Mouse (Mus musculus) thymus, postnatal 4 days (tissue): ENCODE data around the gene Gm48552.

Source experiments
- DNase-seq: peaks from one replicate; pipeline ENCODE4 v3.0.0; 2021

The Gm48552 gene

DNA sequence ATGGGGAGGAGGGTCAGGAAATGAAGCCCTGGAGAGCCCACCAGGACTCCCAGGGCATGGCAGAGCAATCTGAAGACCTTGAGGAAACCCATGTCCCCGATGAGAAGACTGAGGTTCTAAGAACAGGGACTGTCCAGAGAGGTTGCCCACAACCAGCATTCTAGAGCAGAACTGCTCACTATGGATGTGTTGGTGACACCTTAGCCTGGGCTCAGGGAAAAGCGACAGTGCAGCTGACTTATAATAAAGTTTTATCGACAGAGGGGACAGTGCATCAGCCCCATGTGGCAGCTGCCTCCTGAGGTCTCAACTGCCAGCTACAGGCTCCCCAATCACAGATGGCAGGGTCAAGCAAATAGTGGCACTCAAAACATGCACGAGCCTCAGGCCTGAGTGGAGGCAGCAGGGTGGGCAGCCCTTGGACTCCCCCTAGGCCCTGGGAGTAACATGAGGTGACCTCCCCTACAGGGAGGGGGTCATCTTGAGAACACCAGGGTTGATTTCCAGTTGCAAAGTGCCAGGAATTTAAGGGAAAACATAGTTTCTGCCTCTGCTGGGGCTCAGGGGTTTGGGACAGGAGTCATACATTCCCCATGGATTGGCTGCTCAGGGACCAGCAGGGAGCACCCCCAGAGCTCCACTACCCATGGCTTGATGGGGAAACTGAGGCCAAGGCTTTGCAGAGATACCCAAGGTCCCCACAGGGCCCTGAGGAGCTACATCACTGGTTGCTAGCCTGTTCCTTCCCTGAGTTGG is 32.4 kb downstream of the Gm48552 start:
- DNase-seq = no peak

DNA sequence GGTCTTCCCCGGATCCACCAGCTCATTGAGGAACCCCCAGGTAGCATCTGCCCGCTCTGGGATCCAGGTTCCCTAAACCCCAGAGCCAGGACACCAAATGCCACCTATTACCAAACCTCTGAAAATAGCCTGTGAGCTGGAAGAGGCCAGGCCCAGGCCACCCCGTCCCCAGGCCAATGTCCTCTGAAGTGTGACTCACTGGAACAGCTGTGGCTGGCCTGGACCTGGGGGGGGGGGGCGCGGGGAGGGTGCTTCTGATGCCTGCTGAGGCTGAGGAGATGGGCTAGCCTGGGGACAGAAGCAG is 32.9 kb downstream of the Gm48552 start:
- DNase-seq = no peak

DNA sequence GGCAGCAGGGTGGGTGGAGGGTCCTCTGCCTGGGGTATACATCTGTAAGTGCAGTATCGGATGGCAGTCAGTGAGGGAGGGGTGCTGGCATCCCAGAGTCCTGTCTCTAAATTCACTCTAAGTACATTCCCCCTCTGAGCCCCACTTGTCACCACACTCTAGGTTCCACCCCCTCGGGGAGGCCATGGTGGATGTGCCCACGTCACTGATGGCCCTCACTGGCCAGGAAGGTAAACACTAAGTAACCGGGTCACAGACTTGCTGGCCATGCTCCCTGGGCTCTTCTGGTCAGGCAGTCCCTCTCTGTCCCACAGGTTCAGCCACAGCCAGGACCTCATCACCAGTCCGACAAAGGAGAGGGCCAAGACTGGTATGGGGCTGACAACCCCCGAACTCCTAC is 33.4 kb downstream of the Gm48552 start:
- peak; percentile 6 for DNase-seq

DNA sequence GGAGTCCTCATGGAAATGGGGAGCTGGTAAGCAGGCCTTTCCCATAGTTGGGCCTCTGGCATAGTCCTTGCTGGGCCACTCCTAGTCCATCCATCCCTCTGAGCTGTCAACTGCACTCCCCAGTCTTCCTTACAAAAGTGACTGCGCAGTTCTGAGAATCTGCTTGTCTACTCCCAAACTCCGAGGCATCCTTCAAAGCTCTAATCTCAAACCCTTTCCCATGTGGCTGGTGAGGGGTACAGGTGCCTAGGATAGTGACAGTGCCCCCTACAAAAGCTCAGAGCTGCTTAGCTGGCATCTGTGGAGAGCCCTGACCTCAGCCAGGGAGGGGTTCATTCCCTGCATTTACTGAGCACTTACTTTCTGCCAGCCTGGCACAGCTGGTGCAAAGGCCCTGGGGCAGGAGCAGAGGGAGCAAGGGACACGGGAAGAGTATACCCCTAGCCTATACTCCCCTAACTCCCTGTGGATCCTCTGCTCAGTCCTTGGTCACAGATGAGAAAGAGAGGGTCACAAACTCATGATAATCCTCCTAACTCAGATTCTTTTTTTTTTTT is 33.9 kb downstream of the Gm48552 start:
- no peak for DNase-seq

DNA sequence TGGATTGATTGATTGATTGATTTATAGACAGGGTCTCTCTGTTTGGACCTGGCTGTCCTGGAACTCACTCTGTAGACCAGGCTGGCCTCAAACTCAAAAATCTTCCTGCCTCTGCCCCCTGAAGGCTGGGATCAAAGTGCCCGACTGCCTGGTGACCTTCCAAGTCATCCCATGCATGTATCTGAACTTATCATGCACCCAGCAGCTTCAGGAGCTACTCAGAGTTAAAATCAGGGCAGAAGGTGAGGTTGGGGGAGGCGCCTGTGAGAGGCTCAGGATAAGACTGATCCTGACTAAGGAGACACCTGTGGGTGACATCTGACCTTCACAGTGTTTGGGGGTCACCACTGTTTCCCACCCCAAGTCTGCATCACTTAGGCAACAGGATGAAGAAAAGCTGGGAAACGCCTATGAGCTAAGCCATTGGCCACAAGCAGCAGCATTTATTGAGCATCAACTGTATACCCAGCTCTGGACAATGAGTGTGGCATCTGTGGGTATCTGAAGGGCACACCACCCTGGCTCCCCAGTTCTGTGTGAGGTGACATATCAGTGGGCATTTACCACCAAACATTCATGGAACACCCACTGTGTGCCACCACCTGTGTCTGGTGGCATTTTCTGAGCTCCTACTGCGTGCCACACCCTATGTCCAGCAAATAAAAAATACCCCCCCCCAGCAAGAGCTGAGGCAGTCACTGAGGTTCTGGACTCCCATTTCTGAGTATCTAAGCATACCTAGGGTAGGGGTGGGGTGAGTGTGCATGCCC is 34.9 kb downstream of the Gm48552 start:
- DNase-seq = no peak

DNA sequence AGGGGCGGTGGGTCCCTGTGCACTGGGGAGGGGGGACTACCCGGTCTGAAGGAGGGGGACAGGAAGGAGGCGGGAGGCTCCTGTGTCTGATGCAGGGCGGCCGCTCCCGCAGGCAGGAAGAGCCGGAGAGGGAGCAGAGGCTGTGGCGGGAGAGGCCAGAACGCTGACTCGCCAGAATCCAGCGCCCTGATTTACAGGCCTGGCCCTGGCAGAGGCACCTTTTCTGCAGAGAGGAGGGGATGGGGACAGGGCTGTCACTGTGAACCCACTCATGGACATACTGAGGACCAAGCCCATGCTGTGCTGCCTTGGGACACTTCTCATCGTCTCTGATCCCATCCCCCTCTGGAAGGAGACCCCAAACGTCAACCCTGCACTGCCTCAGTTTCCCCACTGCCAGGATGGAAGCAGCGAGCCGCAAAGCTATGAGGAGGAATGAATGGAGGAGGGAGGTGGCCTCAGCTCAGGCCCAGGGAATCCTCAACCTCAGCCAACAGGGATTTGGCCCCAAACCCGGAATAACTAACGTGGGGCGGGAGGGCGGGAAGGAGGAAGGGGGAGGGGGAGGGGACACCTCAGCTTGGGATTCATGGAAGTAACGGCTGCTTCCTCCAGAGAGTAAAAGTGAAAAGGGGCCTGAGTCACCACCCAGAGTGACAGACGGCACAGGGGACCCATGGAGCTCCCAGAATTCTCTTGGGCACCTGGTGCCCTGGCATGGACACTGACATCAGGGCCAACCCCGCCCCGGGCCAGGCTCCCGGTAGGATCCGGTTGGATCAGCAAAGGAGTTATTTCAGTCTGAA is 35.6 kb downstream of the Gm48552 start:
- peak; percentile 16 for DNase-seq

DNA sequence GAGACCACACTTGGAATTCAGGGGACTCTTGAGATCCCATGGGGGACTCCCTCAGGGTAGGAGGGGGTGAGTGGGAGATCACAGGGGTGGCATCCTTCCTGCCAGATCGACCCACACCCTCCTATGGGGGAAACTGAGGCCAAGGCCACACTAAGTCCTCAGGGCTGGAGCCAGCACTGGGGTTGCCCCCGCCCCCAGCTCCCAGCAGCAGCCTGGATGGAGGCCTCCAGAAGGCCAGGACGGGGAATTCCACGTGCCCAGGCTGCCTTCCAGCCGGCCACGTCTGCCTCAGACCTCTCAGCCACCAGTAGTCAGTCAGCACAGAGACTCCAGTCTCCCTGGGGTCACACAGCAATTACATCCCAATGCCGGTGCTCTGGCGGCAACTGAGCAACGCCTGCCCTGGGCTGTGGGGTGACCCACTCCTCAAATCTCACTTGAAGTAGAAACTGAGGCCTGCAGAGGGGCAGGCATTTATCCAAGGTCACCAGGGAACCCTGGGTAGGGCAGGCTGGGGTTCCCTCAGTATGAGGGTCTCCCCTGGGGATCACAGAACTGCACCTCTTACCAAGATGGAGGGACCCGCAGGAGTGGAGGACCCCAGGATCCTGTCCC is 36.5 kb downstream of the Gm48552 start:
- peak; percentile 12 for DNase-seq

DNA sequence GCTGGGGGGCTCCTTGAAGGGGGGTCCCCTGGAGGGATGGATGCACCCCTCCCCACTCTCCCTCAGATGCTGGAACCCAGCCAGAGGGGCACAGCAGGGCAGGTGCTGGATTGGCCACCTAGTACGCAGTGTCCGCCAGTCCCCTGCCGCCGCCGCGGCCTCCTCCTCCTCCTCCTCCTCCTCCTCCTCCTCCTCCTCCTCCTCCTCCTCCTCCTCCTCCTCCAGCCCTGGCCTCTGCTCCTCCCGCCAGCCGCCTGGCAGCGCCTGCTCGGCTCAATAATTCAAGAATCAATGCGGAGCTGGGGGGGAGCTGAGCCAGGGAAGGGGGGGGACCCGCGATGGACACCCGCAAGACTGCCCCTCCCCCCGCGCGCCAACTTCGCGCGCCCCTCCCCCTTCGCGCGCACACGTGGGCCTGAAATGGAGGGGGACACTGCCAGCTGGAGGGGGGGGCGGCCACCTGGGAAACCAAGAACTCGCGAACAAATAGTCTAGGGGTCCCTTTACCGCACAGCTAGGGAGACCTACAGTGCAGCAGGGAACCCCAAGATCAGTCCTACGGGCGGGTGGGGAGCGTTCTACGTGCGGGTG is 37.4 kb downstream of the Gm48552 start:
- DNase-seq = peak; percentile 50

DNA sequence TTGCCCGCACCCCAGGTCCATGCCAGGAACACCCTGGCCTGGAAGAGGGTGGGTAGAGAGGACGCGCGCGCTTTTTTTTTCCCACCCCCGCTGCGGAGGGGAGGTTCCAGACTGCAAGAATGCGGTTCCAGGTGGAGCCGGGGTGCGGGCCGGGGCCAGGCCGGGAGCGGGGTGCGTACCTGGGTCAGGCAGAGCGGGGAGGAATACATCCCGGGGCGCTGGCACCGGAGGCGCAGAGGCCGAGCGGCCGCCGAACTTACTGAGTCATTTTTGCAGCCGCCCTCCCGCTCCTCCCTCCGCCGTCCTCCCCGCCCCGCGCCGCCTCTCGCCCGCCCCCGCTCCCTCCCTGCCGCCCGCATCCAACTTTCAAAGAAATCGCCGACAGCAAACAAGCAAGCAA is 38.1 kb downstream of the Gm48552 start:
- peak; percentile 52 for DNase-seq

DNA sequence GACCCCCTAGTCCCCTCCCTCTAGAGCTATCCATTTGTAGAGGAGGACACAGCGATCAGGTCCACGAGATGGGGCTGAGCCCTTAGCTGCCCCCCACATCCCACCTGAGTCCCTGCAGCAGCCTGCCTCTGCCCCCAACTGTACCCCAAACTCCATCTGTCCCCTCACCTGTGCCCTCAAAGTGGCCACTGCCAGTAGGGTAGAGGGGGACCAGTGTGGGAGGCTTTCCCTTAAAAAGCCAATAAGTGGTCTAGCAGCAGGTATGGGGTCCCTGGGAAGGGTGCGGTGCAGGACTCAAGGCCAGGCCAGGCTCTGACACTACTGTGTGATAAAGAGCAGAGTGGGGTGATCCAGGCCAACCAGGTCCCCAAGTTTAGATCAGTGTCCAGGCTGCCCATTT is 38.5 kb downstream of the Gm48552 start:
- DNase-seq = no peak

DNA sequence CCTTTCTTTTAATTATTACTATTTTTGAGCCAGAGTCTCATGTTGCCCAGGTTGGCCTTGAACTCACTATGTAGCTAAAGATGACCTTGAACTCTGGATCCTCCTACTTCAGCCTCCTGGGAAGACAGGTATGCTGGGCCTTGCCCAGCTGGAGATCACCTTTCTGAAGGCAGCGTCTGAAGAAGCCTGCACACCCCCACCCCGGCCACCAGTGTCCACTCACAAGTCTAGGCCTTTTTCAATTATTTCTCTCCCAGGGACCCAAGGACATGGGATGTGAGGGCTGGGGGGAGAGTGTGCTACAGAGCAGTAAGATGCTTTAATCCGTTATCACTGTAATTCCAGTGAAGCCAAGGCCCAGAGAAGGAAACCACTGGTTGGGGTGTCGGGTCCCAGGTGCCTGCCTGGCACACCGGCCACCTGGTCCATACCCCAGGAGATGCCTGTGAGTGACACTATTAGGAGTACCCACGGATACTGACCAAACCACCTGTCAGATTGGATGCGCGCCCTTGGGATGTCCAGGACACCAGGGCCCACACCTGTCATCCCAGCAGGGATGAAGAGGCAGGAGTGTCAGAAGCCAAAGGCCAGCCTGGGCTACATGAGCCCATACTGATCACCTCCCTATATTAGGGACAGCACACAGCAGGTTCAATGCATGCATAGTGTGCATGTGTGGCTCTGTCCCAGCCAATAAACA is 39.1 kb downstream of the Gm48552 start:
- peak; percentile 10 for DNase-seq

DNA sequence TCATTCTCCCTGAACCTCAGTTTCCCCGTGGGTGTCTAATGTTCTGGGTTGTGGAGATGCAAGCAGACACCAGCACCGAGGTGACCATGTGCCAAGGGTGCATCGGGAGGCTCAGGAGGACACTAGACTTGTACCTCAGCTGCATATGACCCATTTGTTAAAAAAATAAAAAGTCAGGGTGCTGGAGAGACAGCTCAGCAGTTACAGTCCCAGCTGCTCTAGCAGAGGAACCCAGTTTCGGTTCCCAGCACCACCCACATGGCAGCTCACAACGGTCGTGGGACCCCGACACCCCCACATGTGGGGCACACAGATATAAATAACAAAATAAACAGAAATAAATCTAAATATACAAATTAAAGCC is 39.7 kb downstream of the Gm48552 start:
- peak; percentile 8 for DNase-seq

DNA sequence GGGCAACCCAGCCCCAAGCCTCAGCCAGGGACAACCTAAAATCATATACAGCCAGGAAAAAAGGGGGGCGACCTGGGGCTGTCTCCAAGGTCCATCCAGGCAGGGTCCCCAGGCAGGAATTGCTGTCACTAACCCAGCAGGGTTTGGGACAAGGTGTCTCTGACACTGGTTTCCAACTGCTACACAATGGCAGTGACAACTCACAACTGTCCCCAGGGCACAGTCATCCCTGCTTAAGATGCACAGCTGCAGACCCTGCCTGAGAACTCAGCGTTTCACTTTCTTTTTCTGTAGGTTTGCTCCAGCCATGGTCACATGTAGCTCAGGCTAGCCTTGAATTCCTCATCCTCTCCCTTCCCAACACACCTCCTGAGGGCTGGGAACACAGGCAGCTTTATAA is 40.3 kb downstream of the Gm48552 start:
- peak; percentile 26 for DNase-seq

DNA sequence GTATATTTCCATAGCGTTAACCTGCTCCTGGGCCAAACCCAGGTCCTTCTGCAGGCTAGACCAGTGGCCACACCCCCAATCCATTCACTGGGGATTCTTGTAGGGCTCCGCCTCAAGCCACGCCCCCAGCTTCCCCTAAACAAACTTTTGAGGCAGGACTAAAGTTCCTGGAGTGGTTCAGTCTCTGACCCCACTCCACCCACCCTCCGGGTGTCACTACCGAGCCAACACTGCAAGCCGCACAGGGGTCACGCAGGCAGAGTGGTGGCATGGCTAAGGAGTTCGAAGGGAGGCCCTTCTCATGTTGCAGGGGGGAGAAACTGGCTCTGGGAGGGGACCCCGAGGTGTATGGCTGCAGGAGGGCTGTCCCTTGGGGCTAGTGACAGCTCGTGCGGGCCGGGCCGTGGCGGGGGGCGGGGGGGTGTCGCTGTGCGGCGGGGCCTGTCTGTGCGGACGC is 40.8 kb downstream of the Gm48552 start:
- DNase-seq = peak; percentile 85

DNA sequence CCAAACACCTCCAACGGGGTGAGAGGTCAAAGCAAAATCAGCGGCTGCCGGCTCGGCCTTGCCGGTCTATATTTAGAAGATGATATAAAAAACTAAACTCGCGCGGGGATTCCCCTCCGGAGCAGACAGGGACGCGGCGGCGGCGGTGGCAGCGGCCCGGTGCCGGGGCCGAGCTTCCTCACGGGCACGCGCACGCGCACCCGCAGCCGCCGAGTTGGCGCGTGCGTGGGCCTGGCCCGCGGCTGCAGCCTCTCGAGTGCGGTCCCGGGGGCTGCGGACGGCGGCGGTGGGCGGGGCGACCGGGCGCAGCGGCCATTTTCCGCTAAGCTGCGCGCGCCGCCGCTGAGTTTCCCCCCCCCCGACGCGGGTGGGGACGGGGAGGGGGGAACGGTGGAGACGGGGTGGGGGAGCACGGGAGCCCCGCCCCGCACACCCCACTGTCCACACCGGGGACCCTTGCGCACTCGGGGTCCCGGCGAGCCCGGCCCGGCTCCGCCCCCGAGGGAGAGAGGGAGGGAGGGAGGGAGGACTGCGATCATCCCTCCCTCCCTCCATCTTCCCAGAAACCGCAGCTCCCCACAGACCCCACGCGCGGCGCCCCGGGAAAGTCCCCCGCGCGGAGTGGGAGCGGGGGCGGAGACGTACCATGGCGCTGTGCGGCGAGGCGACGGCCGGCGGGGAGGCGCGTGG is 41.5 kb downstream of the Gm48552 start:
- DNase-seq = peak; percentile 86

DNA sequence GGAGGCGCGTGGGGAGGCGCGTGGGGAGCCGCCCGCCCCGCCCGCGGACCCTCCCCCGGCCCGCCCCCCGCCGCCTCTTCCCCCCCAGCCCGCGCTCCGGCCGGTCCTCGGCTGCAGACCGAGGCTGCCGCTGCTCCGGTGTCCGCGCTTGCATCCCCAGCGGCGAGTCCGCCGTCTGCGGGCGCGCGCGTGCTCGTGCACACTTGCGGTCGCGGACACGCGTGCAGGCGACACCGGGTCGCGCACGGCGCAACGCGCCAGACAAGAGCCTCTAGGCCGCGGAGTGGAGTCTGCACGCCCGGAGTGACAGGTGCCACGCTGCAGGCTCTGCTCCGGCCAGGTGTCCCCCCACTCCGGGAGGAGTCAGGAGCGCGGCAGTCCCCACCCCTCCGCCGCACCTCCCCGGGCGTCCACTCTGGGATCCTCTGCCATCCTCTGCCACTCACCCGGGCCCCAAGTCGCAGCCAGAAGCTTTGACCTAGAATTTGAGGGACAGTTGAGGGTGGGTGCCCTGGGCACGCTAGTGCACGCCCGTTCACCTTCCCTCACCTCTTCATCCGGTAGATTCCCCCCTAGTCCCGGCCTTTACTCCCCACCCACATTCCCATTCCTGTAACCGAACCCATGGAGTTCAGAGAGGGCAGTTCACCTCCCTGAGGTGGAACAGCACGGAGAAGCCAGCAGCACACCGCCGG is 42.2 kb downstream of the Gm48552 start:
- peak; percentile 73 for DNase-seq

DNA sequence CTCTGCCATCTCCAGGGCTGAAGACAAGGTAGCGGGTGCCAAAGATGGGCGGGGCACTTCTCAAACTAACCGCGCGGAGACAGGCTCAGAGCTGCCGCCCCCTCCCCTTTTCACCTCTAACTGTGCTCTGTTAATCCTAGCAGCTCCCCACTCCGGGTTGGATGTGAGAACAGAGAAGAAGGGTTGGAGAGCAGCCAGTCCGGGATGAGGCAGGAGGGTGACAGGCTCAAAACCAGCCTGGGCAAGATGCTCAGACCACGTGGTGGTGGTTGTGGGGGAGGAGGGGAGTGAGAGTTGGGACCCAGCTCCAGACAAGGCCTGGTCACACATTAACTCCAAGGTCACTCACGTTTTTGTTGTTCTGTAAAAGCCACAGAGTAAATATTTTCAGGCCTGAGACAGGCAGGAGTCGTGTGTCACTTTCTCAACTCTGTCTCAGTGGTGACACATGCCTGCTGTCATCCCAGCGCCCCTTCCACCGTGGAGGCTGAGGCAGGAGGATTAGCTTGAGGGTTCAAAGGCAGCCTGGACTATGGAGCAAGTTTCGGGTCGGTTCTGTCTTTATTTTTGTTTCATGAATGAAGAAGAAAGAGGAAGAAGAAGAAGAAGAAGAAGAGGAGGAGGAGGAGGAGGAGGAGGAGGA is 42.8 kb downstream of the Gm48552 start:
- DNase-seq = peak; percentile 53

DNA sequence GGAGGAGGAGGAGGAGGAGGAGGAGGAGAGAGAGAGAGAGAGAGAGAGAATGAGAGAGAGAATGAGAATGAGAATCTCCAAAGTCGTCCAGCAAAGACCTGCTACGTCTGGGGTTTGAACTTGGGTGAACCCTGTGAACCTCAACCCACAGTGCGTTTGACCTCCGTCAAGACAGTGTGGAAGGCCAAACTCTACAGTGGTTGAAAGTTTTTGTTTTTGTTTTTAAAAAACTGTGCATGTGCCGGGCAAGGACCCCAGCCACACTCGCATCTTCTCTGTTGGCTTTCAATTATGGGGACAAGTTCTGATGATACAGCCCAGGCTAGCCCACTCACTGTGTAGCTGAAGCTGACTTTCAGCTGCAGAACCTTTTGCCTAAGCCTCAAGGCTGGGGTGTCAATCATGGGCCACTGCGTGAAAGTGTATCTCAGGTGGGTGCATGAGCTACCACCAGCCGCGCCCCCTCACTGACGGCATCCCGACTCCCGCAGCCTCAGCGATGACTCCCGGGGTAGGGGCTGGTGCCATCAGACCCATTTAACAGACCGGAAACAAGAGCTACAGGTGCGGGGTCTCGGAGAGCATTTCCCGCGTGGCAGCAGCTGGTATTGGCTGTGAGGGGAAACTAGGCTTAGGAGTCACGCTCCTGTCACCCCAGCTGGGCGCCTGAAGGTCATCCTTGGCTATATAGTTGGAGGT is 43.5 kb downstream of the Gm48552 start:
- DNase-seq = peak; percentile 42

DNA sequence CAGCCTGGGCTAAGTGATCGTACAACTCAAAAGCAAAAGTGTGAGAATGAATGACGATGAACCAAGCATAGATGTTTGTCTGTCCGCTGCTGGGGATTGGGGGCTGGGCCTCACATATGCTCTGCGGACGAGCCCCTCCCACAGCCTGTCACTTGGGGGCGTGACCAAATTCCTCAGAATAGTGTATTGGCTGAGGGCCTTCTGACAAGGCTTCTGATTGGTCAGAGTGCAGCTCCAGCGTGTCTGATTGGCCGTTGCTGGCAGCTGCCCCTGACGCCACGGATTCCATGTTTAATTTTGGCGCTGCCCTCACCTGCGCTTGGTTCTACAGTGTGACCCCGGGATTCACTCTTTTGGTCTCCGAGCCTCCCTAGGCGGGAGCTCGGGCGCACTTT is 44.1 kb downstream of the Gm48552 start:
- DNase-seq = peak; percentile 90
